Mouse (Mus musculus) forebrain, embryonic 13.5 days (tissue): ENCODE data around the gene Kdm4c. TPM values are rescaled to one million over a fixed set of nuclear protein-coding genes. Genes with fewer than 3 reads are reported as not detected.
"Not testable (repeated sequence)": the region's sequence is repeated elsewhere in the genome, so short reads cannot be mapped to it uniquely, and the experiment has no call there.

Experiments used
- ATAC-seq: fragments of 200-750 bp; cut with Nextera tagmentation; 2 replicates; pipeline ENCODE4 v1.8.0; 2017
- H3K27ac ChIP-seq: fragments of 300-500 bp; sonication (generic); 2 replicates; pipeline ENCODE4 v1.5.1; 2015; ENCODE audit warnings: inconsistent platforms, mild to moderate bottlenecking, moderate library complexity
- H3K27me3 ChIP-seq: fragments of 300-500 bp; sonication (generic); 2 replicates; pipeline ENCODE4 v1.6.1; 2015; ENCODE audit warnings: mild to moderate bottlenecking, inconsistent platforms
- H3K36me3 ChIP-seq: fragments of 300-500 bp; sonication (generic); 2 replicates; pipeline ENCODE4 v1.6.1; 2015; ENCODE audit warnings: mild to moderate bottlenecking, inconsistent platforms; ENCODE audit not compliant: poor library complexity, severe bottlenecking
- H3K4me1 ChIP-seq: fragments of 300-500 bp; sonication (generic); 2 replicates; pipeline ENCODE4 v1.6.1; 2015; ENCODE audit warnings: inconsistent platforms
- H3K4me2 ChIP-seq: fragments of 300-500 bp; sonication (generic); 2 replicates; pipeline ENCODE4 v1.6.1; 2015; ENCODE audit warnings: inconsistent platforms, mild to moderate bottlenecking, moderate library complexity
- H3K4me3 ChIP-seq: fragments of 300-500 bp; sonication (generic); 2 replicates; pipeline ENCODE4 v1.5.1; 2015; ENCODE audit warnings: mild to moderate bottlenecking, inconsistent platforms
- H3K9ac ChIP-seq: fragments of 300-500 bp; sonication (generic); 2 replicates; pipeline ENCODE4 v1.6.1; 2015; ENCODE audit warnings: mild to moderate bottlenecking, inconsistent platforms
- H3K9me3 ChIP-seq: fragments of 300-500 bp; sonication (generic); replicated peaks from 2 replicates; pipeline ENCODE4 v1.6.1; 2016; ENCODE audit warnings: inconsistent platforms
- WGBS: fragments of 180-500 bp; shearing (Covaris S2); methylation state at CpG from one replicate; pipeline ENCODE4 v1.1.7; 2015; 5-methylcytosine and 5-hydroxymethylcytosine counted together
- polyA plus RNA-seq: library from polyadenylated mRNA; unstranded; fragments of >200 nt; fragmentation: Nextera tagmentation; extraction: Ambion mirVana; gene quantifications from 2 replicates; pipeline ENCODE4 v1.2.1, GENCODE M21; 2015

The Kdm4c gene
- polyA plus RNA-seq, 1 experiment from 2014 or later, result 13.9 TPM

DNA sequence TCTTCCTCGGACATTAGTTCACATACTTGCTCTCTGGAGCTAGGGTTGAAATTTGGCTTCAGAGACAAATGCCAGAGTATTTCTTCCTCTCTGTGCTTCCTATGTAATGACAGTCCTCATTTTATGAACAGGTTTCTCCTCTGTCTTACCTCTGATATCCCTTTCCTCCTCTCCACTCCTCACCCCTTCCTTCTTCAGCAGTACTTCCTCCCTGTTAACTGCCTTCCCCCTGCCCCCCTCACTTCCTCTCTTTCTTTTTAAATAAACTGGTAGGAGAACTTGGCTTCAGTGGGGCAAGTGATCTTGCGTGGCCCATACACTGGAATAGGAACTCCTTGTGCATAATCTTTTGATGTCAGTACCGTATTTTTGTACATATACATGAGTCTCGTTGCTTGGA lies 115.2 kb downstream of the Kdm4c start:
- H3K4me2 ChIP-seq, result no peak overlapping the region
- H3K27ac ChIP-seq, result no peak overlapping the region
- no peak overlapping the region for H3K9ac ChIP-seq
- 92% methylated on average over 4 of the region's 4 CpGs for WGBS
- H3K36me3 ChIP-seq, result peaks cover 16% of the 10 kb centered on the region
- no peaks in the 10 kb centered on the region for H3K4me1 ChIP-seq
- no peaks in the 10 kb centered on the region for H3K9me3 ChIP-seq
- H3K27me3 ChIP-seq, result no peaks in the 10 kb centered on the region
- H3K4me3 ChIP-seq, result no peak overlapping the region
- ATAC-seq, result no peak

DNA sequence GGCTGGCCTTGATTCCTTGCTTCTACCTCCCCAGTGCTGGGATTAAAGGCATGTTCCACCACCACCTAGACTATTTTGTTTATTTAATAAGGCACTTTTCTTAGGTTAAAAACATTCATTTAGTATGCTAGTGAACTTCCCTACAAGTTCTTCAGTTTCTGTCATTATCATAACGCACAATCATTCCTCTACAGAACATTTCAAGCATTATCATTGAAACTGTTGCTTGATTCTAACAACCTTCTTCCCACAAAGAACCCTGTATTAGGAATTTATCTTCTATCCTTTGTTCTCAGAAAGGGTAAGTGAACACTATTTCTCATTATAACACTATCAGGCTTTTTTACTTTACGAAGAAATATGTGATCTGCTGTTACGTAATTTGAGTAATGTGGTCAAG lies 118.0 kb downstream of the Kdm4c start:
- no peak overlapping the region for H3K4me2 ChIP-seq
- no peaks in the 10 kb centered on the region for H3K9me3 ChIP-seq
- no peak for ATAC-seq
- no peak overlapping the region for H3K4me3 ChIP-seq
- no peaks in the 10 kb centered on the region for H3K27me3 ChIP-seq
- H3K4me1 ChIP-seq, result no peaks in the 10 kb centered on the region
- 95% methylated on average over 3 of the region's 3 CpGs for WGBS
- no peak overlapping the region for H3K27ac ChIP-seq
- peaks cover 16% of the 10 kb centered on the region for H3K36me3 ChIP-seq
- no peak overlapping the region for H3K9ac ChIP-seq

DNA sequence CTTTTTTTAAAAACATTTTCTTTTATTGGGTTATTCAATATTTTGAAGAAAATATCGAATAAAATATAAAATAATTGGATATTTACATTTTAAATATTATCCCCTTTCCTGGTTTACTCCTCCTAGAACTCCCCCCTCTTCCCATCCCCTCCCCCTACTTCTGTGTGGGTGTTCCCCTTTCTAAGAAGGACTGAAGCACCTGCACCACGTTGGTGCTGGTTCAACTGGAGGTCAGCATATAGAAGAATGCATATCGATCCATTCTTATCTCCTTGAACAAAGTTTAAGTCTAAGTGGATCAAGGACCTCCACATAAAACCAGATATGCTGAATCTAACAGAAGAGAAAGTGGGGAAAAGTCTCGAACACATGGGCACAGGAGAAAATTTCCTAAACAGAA lies 144.3 kb downstream of the Kdm4c start:
- H3K4me3 ChIP-seq, result no peak overlapping the region
- peaks cover 18% of the 10 kb centered on the region for H3K36me3 ChIP-seq
- 84% methylated on average over 4 of the region's 4 CpGs for WGBS
- no peak for ATAC-seq
- no peaks in the 10 kb centered on the region for H3K4me1 ChIP-seq
- H3K9me3 ChIP-seq, result no peaks in the 10 kb centered on the region
- no peak overlapping the region for H3K27ac ChIP-seq
- no peaks in the 10 kb centered on the region for H3K27me3 ChIP-seq
- H3K9ac ChIP-seq, result no peak overlapping the region
- no peak overlapping the region for H3K4me2 ChIP-seq

DNA sequence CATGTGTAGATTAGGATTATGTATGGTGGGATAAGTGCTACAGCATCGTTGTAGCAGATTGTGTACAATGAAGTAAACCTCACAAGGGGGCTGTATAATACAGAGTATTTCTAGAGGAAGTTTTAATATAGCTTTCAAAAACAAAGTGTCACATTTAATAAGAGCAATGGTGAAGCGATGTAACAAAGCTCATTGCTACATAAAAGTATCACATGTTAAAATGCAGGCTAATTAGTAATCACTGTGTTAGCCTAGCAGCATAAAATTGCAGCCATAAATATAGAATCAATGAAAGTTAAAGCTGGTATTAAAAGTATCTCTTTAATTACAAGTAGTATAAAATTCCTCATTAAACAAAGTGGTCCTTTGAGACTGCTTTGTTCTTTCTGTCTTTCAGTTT lies 150.9 kb downstream of the Kdm4c start:
- no peak overlapping the region for H3K9ac ChIP-seq
- H3K27ac ChIP-seq, result no peak overlapping the region
- WGBS, result 89% methylated on average over 2 of the region's 2 CpGs
- no peaks in the 10 kb centered on the region for H3K27me3 ChIP-seq
- no peak overlapping the region for H3K4me2 ChIP-seq
- ATAC-seq, result no peak
- no peaks in the 10 kb centered on the region for H3K4me1 ChIP-seq
- peaks cover 36% of the 10 kb centered on the region for H3K36me3 ChIP-seq
- H3K9me3 ChIP-seq, result 0 out of 2 replicates have a peak, but pooled peaks cover 6% of the 10 kb centered on the region
- no peak overlapping the region for H3K4me3 ChIP-seq

DNA sequence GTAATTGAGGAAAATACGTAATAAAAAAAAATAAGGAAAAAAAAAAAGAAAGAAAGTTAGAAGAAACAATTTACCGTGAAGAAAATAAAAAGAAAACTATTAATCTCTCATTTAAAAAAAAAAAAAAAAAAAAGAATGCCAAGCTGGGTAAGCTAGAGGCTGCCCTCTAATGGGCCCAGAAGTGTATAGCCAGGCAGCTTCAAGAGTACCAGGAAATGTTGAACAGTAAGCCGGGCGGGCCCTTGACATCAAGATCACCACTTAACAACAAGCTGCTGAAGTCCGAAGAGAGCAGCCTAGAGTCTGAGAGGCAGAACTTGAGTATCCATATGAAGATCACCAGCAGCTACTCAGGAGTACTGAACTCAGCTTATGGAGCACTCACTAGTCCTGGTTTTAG lies 154.3 kb downstream of the Kdm4c start:
- H3K4me1 ChIP-seq, result peaks cover 5% of the 10 kb centered on the region
- H3K36me3 ChIP-seq, result peaks cover 33% of the 10 kb centered on the region
- H3K9me3 ChIP-seq, result 0 out of 2 replicates have a peak, but pooled peaks cover 6% of the 10 kb centered on the region
- no peak for ATAC-seq
- no peak overlapping the region for H3K4me3 ChIP-seq
- no peak overlapping the region for H3K27ac ChIP-seq
- no peak overlapping the region for H3K9ac ChIP-seq
- no peaks in the 10 kb centered on the region for H3K27me3 ChIP-seq
- H3K4me2 ChIP-seq, result no peak overlapping the region
- WGBS, result 93% methylated on average over 5 of the region's 5 CpGs

DNA sequence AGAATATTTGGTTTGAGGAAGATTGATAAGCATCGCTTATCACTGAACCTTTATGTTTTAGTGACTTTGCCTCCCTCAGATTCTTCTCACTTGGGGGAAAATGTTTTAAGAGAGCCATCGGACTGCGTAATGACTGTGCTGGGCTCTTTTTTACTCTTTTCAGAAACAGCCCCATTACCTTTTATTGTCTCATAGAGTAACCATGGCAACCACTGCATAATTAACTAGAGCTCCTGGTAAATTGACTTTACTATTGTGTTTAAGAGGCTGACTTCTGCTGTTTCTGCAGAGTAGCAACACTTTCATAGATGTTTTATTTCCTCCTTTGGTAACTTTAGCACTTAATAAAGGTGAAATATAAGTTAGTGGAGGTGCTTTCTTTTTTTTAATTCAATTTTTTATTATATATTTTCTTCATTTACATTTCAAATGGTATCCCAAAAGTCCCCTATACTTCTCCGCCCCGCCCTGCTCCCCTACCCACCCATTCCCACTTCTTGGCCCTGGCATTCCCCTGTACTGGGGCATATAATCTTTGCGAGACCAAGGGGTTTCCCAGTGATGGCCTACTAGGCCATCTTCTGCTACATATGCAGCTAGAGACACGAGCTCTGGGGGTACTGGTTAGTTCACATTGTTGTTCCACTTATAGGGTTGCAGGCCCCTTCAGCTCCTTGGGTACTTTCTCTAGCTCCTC lies 159.5 kb downstream of the Kdm4c start:
- not testable (repeated sequence) for H3K27ac ChIP-seq, H3K4me1 ChIP-seq, H3K9me3 ChIP-seq, H3K27me3 ChIP-seq, H3K4me2 ChIP-seq, H3K9ac ChIP-seq, H3K4me3 ChIP-seq
- peaks cover 37% of the 10 kb centered on the region for H3K36me3 ChIP-seq
- peak; percentile 82 for ATAC-seq
- 61% methylated on average over 7 of the region's 7 CpGs for WGBS

DNA sequence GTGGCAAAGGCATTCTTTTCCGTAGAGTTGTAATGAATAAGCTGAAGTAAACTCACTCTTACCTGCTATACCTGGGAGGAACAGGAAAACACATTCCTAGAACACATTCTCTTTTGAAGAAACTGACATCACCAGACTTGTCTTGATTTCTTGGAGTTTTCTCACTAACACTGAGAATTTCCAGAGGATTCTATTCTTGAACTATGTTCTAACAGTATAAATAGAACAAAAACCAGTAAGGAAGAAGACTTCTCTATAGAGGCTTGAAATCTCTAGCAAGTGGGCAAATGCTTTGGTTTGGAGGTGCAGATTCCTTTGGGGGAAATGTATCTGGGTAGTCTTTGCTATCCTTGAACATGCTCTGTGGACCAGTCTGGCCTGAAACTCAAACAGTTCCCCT lies 166.4 kb downstream of the Kdm4c start:
- Histone ChIP-seq H3K9me3 (no peaks in the 10 kb centered on the region), H3K27me3 (no peaks in the 10 kb centered on the region), H3K36me3 (peaks cover 20% of the 10 kb centered on the region), H3K4me1 (no peaks in the 10 kb centered on the region), H3K4me2 (no peak overlapping the region), H3K9ac (no peak overlapping the region), H3K27ac (no peak overlapping the region), H3K4me3 (no peak overlapping the region)
- WGBS, result 84% methylated on average over 1 of the region's 1 CpGs
- ATAC-seq, result no peak

DNA sequence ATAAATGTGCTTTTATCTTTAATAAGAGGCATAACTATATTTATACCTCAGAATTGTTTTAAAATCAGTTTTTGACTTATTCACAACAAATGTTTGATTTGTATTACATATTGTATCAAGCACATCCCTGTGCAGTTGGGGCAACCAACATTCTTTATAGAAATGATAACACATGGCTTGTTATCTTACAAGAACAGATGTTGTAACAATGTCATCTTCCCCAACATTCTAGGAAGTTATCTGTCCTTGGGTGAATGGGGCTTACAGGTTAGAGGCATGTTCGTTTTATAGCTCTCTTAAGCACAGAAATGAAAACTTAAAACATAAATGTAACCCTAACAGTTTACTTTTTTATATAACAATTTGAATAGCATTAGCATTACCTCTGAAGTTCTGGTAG lies 177.5 kb downstream of the Kdm4c start:
- WGBS, result 87% methylated on average over 1 of the region's 1 CpGs
- Histone ChIP-seq H3K4me1 (no peaks in the 10 kb centered on the region), H3K9me3 (no peaks in the 10 kb centered on the region), H3K4me3 (no peak overlapping the region), H3K27ac (no peak overlapping the region), H3K9ac (no peak overlapping the region), H3K36me3 (no peaks in the 10 kb centered on the region), H3K27me3 (no peaks in the 10 kb centered on the region), H3K4me2 (no peak overlapping the region)
- no peak for ATAC-seq

Other genes starting within 250 kb of the Kdm4c start
- gene Frmd3, start 229.1 kb upstream of the Kdm4c start, polyA plus RNA-seq, result 7.3 and 11.7 TPM in 2 replicates